Mouse (Mus musculus) liver, embryonic 14.5 days (tissue): ENCODE results near the gene Appl1.

Experiments
- CTCF ChIP-seq: IDR thresholded peaks from 2 replicates; pipeline ENCODE4 v1.5.1; 2016; ENCODE audit warnings: antibody characterized with exemption, low read depth, control low read depth
- EP300 ChIP-seq: IDR thresholded peaks from 2 replicates; pipeline ENCODE4 v1.6.1; 2016; ENCODE audit warnings: antibody characterized with exemption, low read depth

- TF ChIP-seq CTCF (no peak), EP300 (no peak)
Measured at GRCm38 (mm10) chr14:26975490-26975889, 4.5 kb upstream of the Appl1 start.
